Mouse (Mus musculus) heart, embryonic 13.5 days (tissue): ENCODE results near the gene Calcoco1. TPM values are rescaled to one million over a fixed set of nuclear protein-coding genes. Genes with fewer than 3 reads are reported as not detected.

ENCODE experiments used
- ATAC-seq: fragments of 200-750 bp; cut with Nextera tagmentation; 2 replicates; pipeline ENCODE4 v1.8.0; 2017; ENCODE audit warnings: moderate TSS enrichment; ENCODE audit not compliant: insufficient number of reproducible peaks, low FRiP score, low TSS enrichment; ENCODE audit errors: extremely low read depth
- H3K27ac ChIP-seq: fragments of 300-500 bp; sonication (generic); replicated peaks from 2 replicates; pipeline ENCODE4 v1.5.1; 2015; ENCODE audit warnings: moderate library complexity, mild to moderate bottlenecking, inconsistent platforms
- H3K27me3 ChIP-seq: fragments of 300-500 bp; sonication (generic); replicated peaks from 2 replicates; pipeline ENCODE4 v1.6.1; 2015; ENCODE audit warnings: mild to moderate bottlenecking, inconsistent platforms
- H3K36me3 ChIP-seq: fragments of 300-500 bp; sonication (generic); 2 replicates; pipeline ENCODE4 v1.6.1; 2015; ENCODE audit warnings: mild to moderate bottlenecking, inconsistent platforms
- H3K4me1 ChIP-seq: fragments of 300-500 bp; sonication (generic); 2 replicates; pipeline ENCODE4 v1.6.1; 2015; ENCODE audit warnings: inconsistent platforms
- H3K4me2 ChIP-seq: fragments of 300-500 bp; sonication (generic); 2 replicates; pipeline ENCODE4 v1.6.1; 2015; ENCODE audit warnings: inconsistent platforms, mild to moderate bottlenecking, moderate library complexity
- H3K4me3 ChIP-seq: fragments of 300-500 bp; sonication (generic); 2 replicates; pipeline ENCODE4 v1.5.1; 2015; ENCODE audit warnings: moderate library complexity, mild to moderate bottlenecking, inconsistent platforms
- H3K9ac ChIP-seq: fragments of 300-500 bp; sonication (generic); 2 replicates; pipeline ENCODE4 v1.6.1; 2015; ENCODE audit warnings: inconsistent platforms, mild to moderate bottlenecking, moderate library complexity
- H3K9me3 ChIP-seq: fragments of 300-500 bp; sonication (generic); 2 replicates; pipeline ENCODE4 v1.6.1; 2016; ENCODE audit warnings: inconsistent platforms
- WGBS: fragments of 180-500 bp; shearing (Covaris S2); methylation state at CpG from one replicate; pipeline ENCODE4 v1.1.7; 2015; ENCODE audit warnings: mixed read lengths; 5-methylcytosine and 5-hydroxymethylcytosine counted together
- polyA plus RNA-seq: library from polyadenylated mRNA; unstranded; fragments of >200 nt; fragmentation: Nextera tagmentation; extraction: Ambion mirVana; gene quantifications from 2 replicates; pipeline ENCODE4 v1.2.1, GENCODE M21; 2015

The Calcoco1 gene
- polyA plus RNA-seq, 1 experiment from 2014 or later: 50.8 TPM

DNA sequence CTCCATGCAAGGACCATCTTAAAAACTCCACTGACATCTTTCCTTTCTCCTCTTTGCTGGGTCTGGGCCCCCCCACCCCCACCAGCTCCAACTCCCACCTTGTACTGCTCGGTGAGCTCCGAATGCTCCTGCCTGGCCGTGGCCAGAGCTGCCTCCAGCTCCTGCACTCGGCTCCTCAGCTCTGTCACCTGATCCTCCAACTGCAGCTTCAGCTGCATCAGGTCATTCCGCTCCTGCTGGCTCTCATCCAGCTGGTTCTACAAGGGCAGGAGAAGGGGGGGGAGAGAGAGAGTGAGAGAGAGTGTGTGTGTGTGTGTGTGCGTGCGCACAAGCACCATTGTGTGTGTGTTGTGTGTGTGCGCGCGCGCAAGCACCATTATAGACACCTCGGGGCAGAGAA, 5.8 kb downstream of the Calcoco1 start:
- Histone ChIP-seq H3K27ac (no peak overlapping the region), H3K4me3 (no peak overlapping the region), H3K9me3 (no peaks in the 10 kb centered on the region), H3K27me3 (no peaks in the 10 kb centered on the region), H3K9ac (0 out of 2 replicates have a peak overlapping the region, but pooled peaks have one; percentile 44), H3K36me3 (peaks cover 84% of the 10 kb centered on the region), H3K4me1 (peaks cover 22% of the 10 kb centered on the region), H3K4me2 (no peak overlapping the region; the same call in 1 of the 2 replicates)
- ATAC-seq: no peak
- WGBS: 53% methylated on average over 12 of the region's 12 CpGs

DNA sequence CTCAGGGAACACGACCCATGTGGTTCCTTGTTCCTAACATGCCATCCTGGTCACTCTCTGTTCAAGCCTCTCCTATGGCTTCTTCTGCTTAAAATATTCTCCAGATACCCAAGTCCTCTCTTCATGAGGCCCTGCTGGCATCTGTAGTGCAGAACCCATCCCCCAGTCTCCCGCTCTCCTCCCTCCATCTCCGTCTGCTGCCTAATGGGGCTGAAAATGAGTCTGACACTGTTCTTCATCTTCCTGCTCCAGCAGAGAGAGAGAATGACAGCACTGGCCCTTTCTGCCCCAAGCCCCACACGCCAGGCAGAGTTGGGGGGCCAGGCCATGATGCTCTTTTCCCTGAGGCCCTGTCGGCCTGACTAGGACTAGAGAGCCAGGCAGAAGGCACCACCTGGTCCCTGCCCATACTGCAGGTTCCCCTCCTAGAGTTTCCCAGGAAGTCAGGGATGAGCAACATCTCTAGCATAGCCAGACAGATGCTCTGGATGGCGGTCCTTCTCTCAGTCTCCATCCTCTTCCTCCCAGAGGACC, 14.2 kb downstream of the Calcoco1 start:
- 67% methylated on average over 6 of the region's 6 CpGs for WGBS
- Histone ChIP-seq H3K4me3 (no peak overlapping the region), H3K27me3 (peaks cover 2% of the 10 kb centered on the region; the same call in 1 of the 2 replicates), H3K27ac (no peak overlapping the region), H3K4me1 (no peaks in the 10 kb centered on the region), H3K9me3 (no peaks in the 10 kb centered on the region), H3K4me2 (no peak overlapping the region), H3K36me3 (peaks cover 67% of the 10 kb centered on the region), H3K9ac (no peak overlapping the region)
- ATAC-seq: no peak

DNA sequence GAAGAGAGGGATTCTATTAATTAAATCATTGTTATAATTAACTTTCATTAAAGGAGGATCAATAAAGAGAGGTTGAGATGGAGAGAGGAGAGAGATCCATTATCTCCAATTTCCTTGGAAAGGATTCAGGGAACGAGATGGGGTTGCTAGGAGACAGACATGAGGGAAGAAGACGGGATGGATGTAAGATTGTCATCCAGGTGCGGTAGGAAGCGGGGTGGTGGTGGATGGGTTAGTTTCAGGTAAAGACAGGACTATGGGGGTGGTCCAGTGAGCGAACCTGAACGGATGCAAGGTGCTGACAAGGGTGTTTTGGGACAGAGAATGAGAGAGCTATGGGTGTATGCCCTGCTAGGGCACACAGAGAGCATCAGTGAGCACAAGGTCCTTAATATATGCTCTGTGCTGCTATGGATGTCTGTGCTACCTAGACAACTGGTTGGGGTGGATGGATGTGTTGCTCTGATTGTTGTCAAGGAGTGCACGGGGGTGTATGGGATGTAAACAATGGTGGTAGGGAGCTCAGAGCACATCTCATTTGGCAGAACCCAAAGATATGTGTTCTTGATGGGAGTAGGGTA, 16.0 kb downstream of the Calcoco1 start:
- Histone ChIP-seq H3K9ac (no peak overlapping the region), H3K36me3 (peaks cover 50% of the 10 kb centered on the region), H3K27me3 (peaks cover 2% of the 10 kb centered on the region; the same call in 1 of the 2 replicates), H3K4me1 (no peaks in the 10 kb centered on the region), H3K9me3 (no peaks in the 10 kb centered on the region), H3K4me2 (no peak overlapping the region), H3K27ac (no peak overlapping the region), H3K4me3 (no peak overlapping the region)
- WGBS: 79% methylated on average over 7 of the region's 7 CpGs
- ATAC-seq: no peak

DNA sequence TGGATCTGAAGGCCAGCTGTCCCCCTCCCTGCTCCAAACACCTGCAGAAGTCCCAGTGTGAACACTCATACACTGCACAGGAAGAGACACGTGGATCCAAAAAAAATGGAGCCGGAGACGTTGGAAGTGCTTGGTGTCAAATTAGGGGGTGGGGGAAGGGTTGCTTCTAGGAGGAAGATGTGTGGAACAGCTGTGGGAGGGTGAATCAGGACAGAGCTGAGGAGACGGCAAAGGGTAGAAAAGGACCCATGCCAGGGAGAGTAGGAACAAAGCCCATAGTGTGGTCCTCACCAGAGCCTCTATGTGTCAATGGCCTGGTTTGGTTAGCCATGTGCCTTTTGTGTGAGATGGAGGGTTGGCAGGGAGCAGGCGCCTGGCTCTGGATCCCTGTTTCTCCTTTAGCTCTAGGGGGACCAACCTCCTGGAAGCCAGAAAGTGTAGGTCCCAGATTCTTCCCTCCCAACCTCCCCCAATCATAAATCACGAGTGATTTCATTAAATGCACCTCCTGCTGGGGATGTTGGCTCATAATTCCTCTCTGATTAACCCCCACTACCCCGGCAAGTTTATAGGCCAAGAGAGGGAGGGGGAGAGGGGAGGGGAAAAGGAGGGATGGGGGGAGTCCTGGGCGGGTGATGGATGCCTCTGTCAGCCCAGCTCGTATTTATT, 16.6 kb downstream of the Calcoco1 start:
- Histone ChIP-seq H3K4me3 (no peak overlapping the region), H3K4me1 (no peaks in the 10 kb centered on the region), H3K27ac (no peak overlapping the region), H3K4me2 (no peak overlapping the region), H3K9me3 (no peaks in the 10 kb centered on the region), H3K9ac (no peak overlapping the region), H3K36me3 (peaks cover 43% of the 10 kb centered on the region), H3K27me3 (peaks cover 9% of the 10 kb centered on the region)
- WGBS: 58% methylated on average over 9 of the region's 9 CpGs
- ATAC-seq: no peak

DNA sequence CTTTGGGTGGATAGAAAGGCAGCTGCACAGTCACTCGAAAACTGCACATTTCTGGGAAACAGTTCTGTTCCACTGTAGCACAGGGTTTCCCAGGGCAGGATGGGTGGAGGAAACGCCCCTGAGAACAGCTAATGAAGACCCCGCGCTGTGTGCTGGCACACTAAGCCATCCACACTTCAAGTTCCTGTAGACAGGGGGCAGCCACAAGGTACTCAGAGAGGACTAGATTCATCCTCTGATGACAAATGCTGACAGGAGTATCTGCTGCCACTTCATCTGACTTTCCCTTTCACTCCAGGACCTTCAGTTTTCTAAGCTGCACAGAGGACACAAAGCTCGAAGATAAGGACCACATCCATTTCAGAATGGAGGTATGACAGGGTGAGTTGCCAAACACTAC, 17.2 kb downstream of the Calcoco1 start:
- ATAC-seq: no peak
- Histone ChIP-seq H3K4me2 (no peak overlapping the region), H3K36me3 (peaks cover 37% of the 10 kb centered on the region), H3K27me3 (peaks cover 14% of the 10 kb centered on the region), H3K4me3 (no peak overlapping the region), H3K9ac (no peak overlapping the region), H3K9me3 (no peaks in the 10 kb centered on the region), H3K4me1 (no peaks in the 10 kb centered on the region), H3K27ac (no peak overlapping the region)
- WGBS: 52% methylated on average over 5 of the region's 5 CpGs

DNA sequence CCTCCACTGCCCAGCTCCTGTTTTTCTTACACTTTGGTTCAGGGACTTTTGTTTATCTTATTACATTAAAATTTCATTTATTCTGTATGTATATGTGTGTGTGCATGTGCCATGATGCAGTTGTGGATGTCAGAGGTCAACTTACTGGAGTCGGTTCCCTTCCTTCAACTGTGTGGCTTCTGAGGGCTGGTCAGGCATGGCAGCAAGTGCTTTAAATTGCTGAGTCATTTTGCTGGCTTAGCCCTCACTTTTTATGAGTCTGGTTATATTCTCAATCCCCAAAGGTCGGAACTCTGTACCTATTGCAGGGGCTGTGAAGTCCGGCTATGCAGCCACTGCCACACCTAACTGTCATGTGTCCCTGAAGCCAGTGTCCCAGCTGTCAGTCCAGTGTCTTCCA, 19.0 kb downstream of the Calcoco1 start:
- Histone ChIP-seq H3K27ac (no peak overlapping the region), H3K4me2 (no peak overlapping the region), H3K4me1 (no peaks in the 10 kb centered on the region), H3K9ac (no peak overlapping the region), H3K9me3 (no peaks in the 10 kb centered on the region), H3K4me3 (no peak overlapping the region), H3K36me3 (peaks cover 19% of the 10 kb centered on the region), H3K27me3 (peaks cover 33% of the 10 kb centered on the region)
- ATAC-seq: no peak
- WGBS: 72% methylated on average over 3 of the region's 3 CpGs

DNA sequence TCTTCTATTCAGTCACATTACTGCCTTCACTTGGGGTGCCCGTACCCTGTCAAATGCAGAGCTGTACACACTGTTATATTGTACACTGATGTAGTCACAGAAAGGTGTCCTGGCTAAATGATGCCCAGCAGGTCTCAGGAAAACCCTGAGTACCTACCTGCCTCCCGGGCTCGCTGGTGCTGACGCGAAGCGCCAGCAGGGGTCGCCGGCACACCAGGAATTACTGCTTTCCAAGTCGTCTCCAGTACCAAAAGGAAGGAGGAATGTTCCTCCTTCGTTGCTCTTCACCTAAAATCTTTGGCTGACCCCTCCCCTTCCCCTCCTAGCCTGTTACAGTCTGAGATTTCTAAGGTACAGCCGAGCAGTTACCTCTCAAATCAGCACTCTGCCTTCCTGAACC, 23.8 kb downstream of the Calcoco1 start:
- peaks cover 79% of the 10 kb centered on the region for H3K27me3 ChIP-seq
- ATAC-seq: no peak
- no peak overlapping the region for H3K9ac ChIP-seq
- no peaks in the 10 kb centered on the region for H3K9me3 ChIP-seq
- no peak overlapping the region for H3K4me3 ChIP-seq
- no peaks in the 10 kb centered on the region for H3K36me3 ChIP-seq
- 1% methylated on average over 11 of the region's 11 CpGs for WGBS
- no peak overlapping the region for H3K4me2 ChIP-seq
- peaks cover 8% of the 10 kb centered on the region for H3K4me1 ChIP-seq
- no peak overlapping the region for H3K27ac ChIP-seq

DNA sequence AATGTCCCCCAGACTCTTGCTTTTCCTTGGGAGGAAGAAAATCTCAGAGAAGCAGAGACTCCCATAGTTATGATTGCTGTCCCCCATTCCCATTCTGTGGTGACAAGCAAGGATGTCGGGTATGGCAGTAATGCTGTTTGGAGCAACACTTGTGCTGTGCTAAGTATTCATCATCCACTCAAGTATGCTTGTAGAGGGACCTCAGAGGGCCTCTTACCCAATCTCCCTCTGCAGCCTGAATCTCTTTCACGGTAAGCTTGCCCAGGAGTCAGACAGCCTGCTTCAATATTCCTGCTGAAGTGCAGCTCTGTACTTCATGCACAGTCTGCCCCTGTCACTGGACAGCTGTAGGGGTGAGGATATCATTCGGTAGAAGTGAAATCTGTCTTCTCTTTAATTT, 25.1 kb downstream of the Calcoco1 start:
- peaks cover 91% of the 10 kb centered on the region for H3K27me3 ChIP-seq
- H3K4me1 ChIP-seq: peaks cover 20% of the 10 kb centered on the region
- no peaks in the 10 kb centered on the region for H3K9me3 ChIP-seq
- no peak overlapping the region for H3K4me3 ChIP-seq
- no peaks in the 10 kb centered on the region for H3K36me3 ChIP-seq
- H3K27ac ChIP-seq: no peak overlapping the region
- no peak overlapping the region for H3K9ac ChIP-seq
- 39% methylated on average over 3 of the region's 3 CpGs for WGBS
- H3K4me2 ChIP-seq: no peak overlapping the region
- no peak for ATAC-seq

DNA sequence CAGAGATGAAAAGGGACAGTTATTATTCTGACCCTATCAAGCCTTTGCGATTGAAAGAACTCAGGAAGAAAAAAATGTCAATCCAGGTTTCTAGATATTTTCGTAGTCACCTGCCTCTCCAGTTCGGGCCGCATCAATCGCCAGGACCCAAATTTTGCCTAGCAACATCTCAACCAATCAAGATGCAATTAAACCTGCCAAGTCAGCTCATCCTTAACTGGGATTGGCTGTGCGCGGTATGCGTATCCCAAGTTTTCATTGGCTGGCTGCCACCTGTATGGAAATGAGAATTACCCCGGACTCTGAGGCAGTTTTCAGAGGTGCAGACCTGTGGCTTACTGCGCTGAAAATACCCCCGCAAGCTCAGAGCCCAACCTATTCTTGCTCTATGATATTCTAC, 28.4 kb downstream of the Calcoco1 start:
- WGBS: 1% methylated on average over 11 of the region's 11 CpGs
- H3K27me3 ChIP-seq: peaks cover 87% of the 10 kb centered on the region
- no peak for ATAC-seq
- H3K36me3 ChIP-seq: no peaks in the 10 kb centered on the region
- peak overlapping the region; percentile 61 for H3K4me3 ChIP-seq
- H3K27ac ChIP-seq: no peak overlapping the region
- no peak overlapping the region for H3K9ac ChIP-seq
- peak overlapping the region; percentile 89 for H3K4me2 ChIP-seq
- H3K4me1 ChIP-seq: peaks cover 20% of the 10 kb centered on the region
- H3K9me3 ChIP-seq: no peaks in the 10 kb centered on the region

DNA sequence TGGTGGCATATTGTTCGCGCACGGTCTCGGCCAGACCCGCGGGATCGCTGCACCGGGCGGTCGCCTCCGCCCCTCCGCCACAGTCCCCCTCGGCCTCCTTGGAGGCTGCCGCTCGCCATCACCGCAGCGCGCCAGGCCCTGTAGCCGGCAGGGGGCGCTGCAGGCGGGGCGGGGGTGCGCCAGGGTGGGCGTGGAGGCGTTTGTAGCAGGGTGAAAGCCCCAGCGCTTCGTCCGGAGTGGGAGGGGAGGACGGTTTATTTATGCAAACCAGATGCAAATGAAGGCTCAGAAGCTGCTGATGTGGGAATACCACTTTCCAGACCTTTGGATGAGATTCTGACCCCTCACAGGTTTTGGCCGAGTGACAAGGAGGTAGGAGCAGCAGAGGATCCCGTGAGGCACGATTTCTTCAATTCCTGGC, 29.0 kb downstream of the Calcoco1 start:
- Histone ChIP-seq H3K9ac (peak overlapping the region; percentile 74), H3K4me3 (peak overlapping the region; percentile 61)
- under 1% methylated on average over 32 of the region's 32 CpGs for WGBS

DNA sequence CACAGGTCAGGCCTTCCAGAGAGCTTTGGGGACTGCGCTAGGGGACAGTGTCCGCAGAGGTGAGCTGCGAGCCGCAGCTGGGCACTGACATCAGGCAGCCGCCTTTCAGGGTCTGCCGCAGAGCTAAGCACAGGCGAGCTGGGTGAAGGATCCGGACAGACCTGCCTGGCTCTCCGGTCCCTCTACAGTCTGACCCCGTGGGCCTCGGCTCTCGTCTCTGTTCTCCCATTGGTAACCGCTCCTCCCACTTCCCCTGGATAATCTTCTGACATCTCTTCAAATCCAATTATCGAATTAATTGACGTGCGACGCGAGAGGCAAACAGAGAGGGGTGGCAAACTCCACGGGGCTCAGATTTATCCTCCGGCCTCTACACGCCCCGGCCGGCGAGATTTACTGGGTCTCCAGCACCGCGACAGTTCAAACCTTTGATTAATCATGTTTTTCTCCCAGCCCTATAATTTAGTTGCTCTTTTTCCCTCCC, 29.6 kb downstream of the Calcoco1 start:
- no peaks in the 10 kb centered on the region for H3K9me3 ChIP-seq
- no peaks in the 10 kb centered on the region for H3K36me3 ChIP-seq
- 1% methylated on average over 26 of the region's 26 CpGs for WGBS
- peak overlapping the region; percentile 61 for H3K4me3 ChIP-seq
- H3K27me3 ChIP-seq: peaks cover 80% of the 10 kb centered on the region
- H3K9ac ChIP-seq: peak overlapping the region; percentile 74
- peak overlapping the region; percentile 89 for H3K4me2 ChIP-seq
- no peak overlapping the region for H3K27ac ChIP-seq
- peaks cover 20% of the 10 kb centered on the region for H3K4me1 ChIP-seq
- no peak; the same call in 1 of the 2 replicates for ATAC-seq

More for the DNA sequence above, 29.0 kb downstream of the Calcoco1 start:
- no peaks in the 10 kb centered on the region for H3K36me3 ChIP-seq
- no peak overlapping the region for H3K27ac ChIP-seq
- no peak for ATAC-seq
- H3K4me1 ChIP-seq: peaks cover 20% of the 10 kb centered on the region
- H3K4me2 ChIP-seq: peak overlapping the region; percentile 89
- H3K9me3 ChIP-seq: no peaks in the 10 kb centered on the region
- peaks cover 81% of the 10 kb centered on the region for H3K27me3 ChIP-seq
